Mouse (Mus musculus): ENCODE measurements around the gene Aldh5a1. TPM values are rescaled to one million over a fixed set of nuclear protein-coding genes. Genes with fewer than 3 reads are reported as not detected.

Aldh5a1 gene
- total and polyA plus RNA-seq, 3 experiments, result 9.6 to 28.7 (median 26.7) TPM

DNA sequence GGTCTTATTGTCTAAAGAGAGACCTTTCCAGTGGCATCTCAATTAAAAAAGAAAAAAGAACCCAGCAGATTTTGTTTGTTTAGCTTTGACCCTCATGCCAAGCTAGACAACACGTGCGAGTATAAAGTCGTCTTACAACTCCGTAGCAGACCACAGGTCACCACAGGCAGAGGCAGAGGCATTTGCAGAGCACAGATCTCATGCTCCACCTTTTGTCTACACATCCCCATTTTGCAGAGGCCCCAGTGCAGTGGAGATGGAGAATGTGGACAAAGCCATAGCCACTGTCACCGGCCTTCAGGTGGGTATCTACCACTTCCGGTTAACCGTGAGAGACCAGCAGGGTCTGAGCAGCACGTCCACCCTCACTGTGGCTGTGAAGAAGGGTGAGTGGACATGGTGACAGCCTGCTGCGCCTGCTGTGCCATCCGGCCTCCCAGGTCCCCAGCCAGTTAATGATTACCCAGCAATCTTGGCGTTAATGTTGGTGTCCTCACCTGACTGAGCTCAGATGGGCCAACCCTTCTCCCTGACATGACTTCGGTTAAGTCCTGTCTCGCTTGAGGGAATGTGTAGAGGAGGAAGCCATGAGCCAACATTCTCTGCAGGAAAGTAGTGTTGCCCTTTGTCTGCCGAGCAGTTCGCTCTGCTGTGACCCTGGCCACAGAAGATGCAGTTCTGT, 58.0 kb downstream of the Aldh5a1 start:
- Histone ChIP-seq H3K4me3 (no peak overlapping the region), H3K4me1 (ENCODE audit: control insufficient read depth, insufficient read depth, low read length) (no peaks in the 10 kb centered on the region), H3K27ac (no peak overlapping the region), H3K36me3 (ENCODE audit: control insufficient read depth, insufficient read depth, low read length) (no peaks in the 10 kb centered on the region), H3K79me2 (replicated peaks; ENCODE audit: control insufficient read depth, insufficient read depth, low read length) (no peaks in the 10 kb centered on the region), H3K27me3 (ENCODE audit: control insufficient read depth, insufficient read depth, low read length) (no peaks in the 10 kb centered on the region), H3K9ac (ENCODE audit: low read depth, low read length) (no peak overlapping the region)
- no peak for TF ChIP-seq CTCF (IDR thresholded peaks at IDR 0.05)
- no peak for TF ChIP-seq POLR2A (IDR thresholded peaks at IDR 0.05; ENCODE audit: insufficient read depth, low read depth, low read length)
- TF ChIP-seq EP300 (IDR thresholded peaks at IDR 0.05; ENCODE audit: insufficient read depth, low read depth, low read length), result no peak
- 86% methylated on average over 15 of the region's 15 CpGs for WGBS
- no peak for DNase-seq
- intact Hi-C loops (cut with DNase I), result loop anchor here (5.0 kb wide), 1 partner anchor 43 kb away; no protein-coding TSS in a partner anchor

DNA sequence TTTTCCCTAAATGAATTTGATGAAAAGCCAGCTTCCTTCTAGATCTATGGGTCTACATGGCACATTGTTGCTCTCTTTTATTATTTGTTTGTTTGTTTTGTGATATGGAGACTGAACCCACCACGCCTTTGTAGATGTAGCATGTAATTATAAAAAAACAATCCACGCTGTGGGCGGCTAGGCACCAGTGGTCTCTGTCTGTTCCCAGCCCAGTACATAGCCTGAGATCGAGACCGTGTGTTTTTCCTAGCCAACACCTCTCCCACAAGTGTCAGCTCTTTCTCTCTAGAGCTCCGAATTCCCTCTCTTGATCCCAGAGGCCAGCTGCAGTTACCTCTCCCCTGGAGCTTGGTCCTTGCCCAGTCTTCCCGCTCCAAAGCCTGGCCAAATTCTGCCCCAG, 69.2 kb downstream of the Aldh5a1 start:
- H3K4me1 ChIP-seq (ENCODE audit: control insufficient read depth, insufficient read depth, low read length), result no peaks in the 10 kb centered on the region
- no peak overlapping the region for H3K4me3 ChIP-seq
- no peak for DNase-seq
- 86% methylated on average over 7 of the region's 7 CpGs for WGBS
- H3K27me3 ChIP-seq (ENCODE audit: control insufficient read depth, insufficient read depth, low read length), result no peaks in the 10 kb centered on the region
- H3K79me2 ChIP-seq (replicated peaks; ENCODE audit: control insufficient read depth, insufficient read depth, low read length), result no peaks in the 10 kb centered on the region
- H3K36me3 ChIP-seq (ENCODE audit: control insufficient read depth, insufficient read depth, low read length), result no peaks in the 10 kb centered on the region
- H3K27ac ChIP-seq, result no peak overlapping the region
- H3K9ac ChIP-seq (ENCODE audit: low read depth, low read length), result no peak overlapping the region
- TF ChIP-seq EP300 (IDR thresholded peaks at IDR 0.05; ENCODE audit: insufficient read depth, low read depth, low read length) (no peak), POLR2A (IDR thresholded peaks at IDR 0.05; ENCODE audit: insufficient read depth, low read depth, low read length) (no peak), CTCF (IDR thresholded peaks at IDR 0.05) (no peak)
- intact Hi-C loops (cut with DNase I), result no loop called here

DNA sequence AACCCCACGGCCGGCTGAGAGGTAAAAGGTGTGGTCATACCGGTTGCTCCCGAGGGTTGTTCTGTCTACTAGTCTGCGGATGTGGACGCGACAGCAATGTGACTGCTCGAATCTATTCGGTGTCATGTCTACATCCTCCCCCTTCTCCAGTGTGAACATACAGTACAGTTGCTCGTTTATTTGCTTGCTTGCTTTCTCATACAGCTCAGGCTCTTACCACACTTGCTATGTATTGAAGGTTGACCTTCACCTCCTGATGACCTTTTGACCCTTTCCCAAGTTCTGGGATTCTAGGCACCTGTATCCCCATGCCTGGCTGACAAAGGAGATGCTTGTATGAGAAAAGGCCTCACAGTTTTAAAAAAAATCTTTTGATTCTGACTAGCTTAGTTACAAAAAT, 69.7 kb downstream of the Aldh5a1 start:
- no peak overlapping the region for H3K9ac ChIP-seq (ENCODE audit: low read depth, low read length)
- 88% methylated on average over 10 of the region's 10 CpGs for WGBS
- no peaks in the 10 kb centered on the region for H3K4me1 ChIP-seq (ENCODE audit: control insufficient read depth, insufficient read depth, low read length)
- intact Hi-C loops (cut with DNase I), result no loop called here
- DNase-seq, result no peak
- no peaks in the 10 kb centered on the region for H3K27me3 ChIP-seq (ENCODE audit: control insufficient read depth, insufficient read depth, low read length)
- no peaks in the 10 kb centered on the region for H3K36me3 ChIP-seq (ENCODE audit: control insufficient read depth, insufficient read depth, low read length)
- no peak for TF ChIP-seq EP300 (IDR thresholded peaks at IDR 0.05; ENCODE audit: insufficient read depth, low read depth, low read length)
- TF ChIP-seq CTCF (IDR thresholded peaks at IDR 0.05), result no peak
- TF ChIP-seq POLR2A (IDR thresholded peaks at IDR 0.05; ENCODE audit: insufficient read depth, low read depth, low read length), result no peak
- no peak overlapping the region for H3K4me3 ChIP-seq
- no peaks in the 10 kb centered on the region for H3K79me2 ChIP-seq (replicated peaks; ENCODE audit: control insufficient read depth, insufficient read depth, low read length)
- H3K27ac ChIP-seq, result no peak overlapping the region

DNA sequence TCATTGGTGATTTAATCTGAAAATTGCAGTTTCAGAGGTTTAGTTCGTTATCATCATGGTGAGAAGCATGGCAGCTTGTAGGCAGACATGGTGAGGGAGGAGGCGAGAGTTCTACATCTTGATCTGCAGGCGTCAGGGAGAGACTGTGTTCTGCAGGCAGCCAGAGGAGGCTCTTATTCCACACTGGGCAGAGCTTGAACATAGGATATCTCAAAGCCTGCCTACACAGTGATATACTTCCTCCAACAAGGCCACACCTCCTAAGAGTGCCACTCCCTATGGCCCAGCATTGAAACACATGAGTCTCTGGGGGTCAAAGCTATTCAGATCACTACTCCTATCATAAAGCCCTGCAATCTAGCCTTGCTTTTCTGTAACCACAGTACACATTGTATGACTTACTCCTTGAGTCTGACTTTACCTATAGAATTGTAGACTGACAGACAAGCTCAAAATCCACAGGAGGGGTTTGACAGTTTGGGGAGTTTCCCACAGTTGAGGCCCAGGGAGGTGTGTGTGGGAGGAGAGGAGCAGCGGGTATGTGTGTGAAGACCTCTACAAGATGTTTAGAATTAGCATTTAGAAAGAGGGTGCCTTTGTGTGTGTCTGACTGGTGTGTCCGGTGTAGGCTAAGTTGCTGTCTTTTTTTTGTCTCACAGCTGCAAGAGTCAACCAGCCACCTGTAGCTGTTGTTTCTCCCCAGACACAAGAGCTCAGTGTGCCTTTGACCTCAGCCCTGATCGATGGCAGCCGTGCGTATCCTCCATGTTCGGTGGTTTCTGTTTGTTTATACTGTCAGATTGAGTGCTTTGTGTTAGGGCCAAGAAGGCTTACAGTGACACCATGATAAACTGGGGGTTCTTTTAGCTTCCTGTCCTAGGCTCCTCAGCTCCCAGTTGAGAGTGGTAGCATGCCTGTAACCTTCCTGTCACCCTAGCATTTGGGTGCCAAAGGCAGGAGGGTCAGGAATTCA, 70.7 kb downstream of the Aldh5a1 start:
- no peak for DNase-seq
- Histone ChIP-seq H3K27me3 (ENCODE audit: control insufficient read depth, insufficient read depth, low read length) (no peaks in the 10 kb centered on the region), H3K79me2 (replicated peaks; ENCODE audit: control insufficient read depth, insufficient read depth, low read length) (no peaks in the 10 kb centered on the region)

DNA sequence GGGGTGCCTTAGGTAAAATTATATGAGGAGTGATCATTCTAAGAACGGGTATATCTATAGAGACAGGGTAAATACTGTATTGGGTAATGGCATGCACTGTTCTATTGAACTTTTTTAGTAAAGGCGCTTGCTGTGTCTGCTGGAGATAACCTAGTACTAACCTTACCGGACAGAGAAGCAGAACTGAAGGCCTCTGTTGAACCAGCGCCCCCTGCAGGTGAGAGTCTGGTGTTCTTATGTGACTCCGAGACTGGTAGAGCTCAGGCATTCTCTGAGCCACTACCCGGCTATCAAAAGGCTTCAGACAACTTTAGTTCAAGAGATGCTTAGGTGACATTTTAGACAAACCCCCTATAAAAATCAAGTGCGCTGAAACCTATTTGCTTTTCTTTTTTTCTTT, 74.9 kb downstream of the Aldh5a1 start:
- Histone ChIP-seq H3K36me3 (ENCODE audit: control insufficient read depth, insufficient read depth, low read length) (no peaks in the 10 kb centered on the region), H3K4me3 (no peak overlapping the region), H3K27ac (no peak overlapping the region), H3K9ac (ENCODE audit: low read depth, low read length) (no peak overlapping the region), H3K4me1 (ENCODE audit: control insufficient read depth, insufficient read depth, low read length) (no peaks in the 10 kb centered on the region), H3K27me3 (ENCODE audit: control insufficient read depth, insufficient read depth, low read length) (no peaks in the 10 kb centered on the region), H3K79me2 (replicated peaks; ENCODE audit: control insufficient read depth, insufficient read depth, low read length) (no peaks in the 10 kb centered on the region)
- intact Hi-C loops (cut with DNase I), result no loop called here
- TF ChIP-seq CTCF (IDR thresholded peaks at IDR 0.05), result peak; percentile 68
- no peak for TF ChIP-seq EP300 (IDR thresholded peaks at IDR 0.05; ENCODE audit: insufficient read depth, low read depth, low read length)
- peak; percentile 39 to 56 for DNase-seq
- WGBS, result 59% methylated on average over 7 of the region's 7 CpGs

More for the DNA sequence above, 70.7 kb downstream of the Aldh5a1 start:
- intact Hi-C loops (cut with DNase I), result no loop called here
- TF ChIP-seq CTCF (IDR thresholded peaks at IDR 0.05) (no peak), EP300 (IDR thresholded peaks at IDR 0.05; ENCODE audit: insufficient read depth, low read depth, low read length) (no peak), POLR2A (IDR thresholded peaks at IDR 0.05; ENCODE audit: insufficient read depth, low read depth, low read length) (no peak)
- Histone ChIP-seq H3K9ac (ENCODE audit: low read depth, low read length) (no peak overlapping the region), H3K36me3 (ENCODE audit: control insufficient read depth, insufficient read depth, low read length) (no peaks in the 10 kb centered on the region), H3K4me3 (no peak overlapping the region), H3K4me1 (ENCODE audit: control insufficient read depth, insufficient read depth, low read length) (no peaks in the 10 kb centered on the region), H3K27ac (no peak overlapping the region)
- WGBS, result 63% methylated on average over 9 of the region's 9 CpGs

DNA sequence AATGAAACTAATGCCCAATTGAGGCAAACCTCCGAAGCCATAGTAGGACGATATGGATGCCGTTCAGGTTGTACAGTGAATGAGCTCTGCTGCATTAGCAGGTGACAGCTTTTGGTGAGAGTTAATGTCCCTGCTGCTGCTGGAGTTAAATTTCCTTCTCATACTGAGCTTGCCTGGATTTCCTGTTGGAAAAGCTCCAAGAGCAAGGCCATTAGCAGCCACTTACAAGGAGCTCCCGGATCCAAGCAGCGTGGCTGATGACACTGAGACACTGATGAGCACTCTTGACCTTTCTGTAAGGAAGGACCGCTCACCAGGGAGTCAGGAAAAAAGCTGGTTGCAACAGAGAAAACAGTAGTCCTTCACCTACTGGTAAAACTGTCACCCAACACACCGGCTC, 75.4 kb downstream of the Aldh5a1 start:
- intact Hi-C loops (cut with DNase I), result no loop called here
- no peak for TF ChIP-seq CTCF (IDR thresholded peaks at IDR 0.05)
- no peak for TF ChIP-seq EP300 (IDR thresholded peaks at IDR 0.05; ENCODE audit: insufficient read depth, low read depth, low read length)
- TF ChIP-seq POLR2A (IDR thresholded peaks at IDR 0.05; ENCODE audit: insufficient read depth, low read depth, low read length), result no peak
- H3K4me3 ChIP-seq, result no peak overlapping the region
- H3K27me3 ChIP-seq (ENCODE audit: control insufficient read depth, insufficient read depth, low read length), result no peaks in the 10 kb centered on the region
- 49% methylated on average over 7 of the region's 7 CpGs for WGBS
- no peaks in the 10 kb centered on the region for H3K36me3 ChIP-seq (ENCODE audit: control insufficient read depth, insufficient read depth, low read length)
- no peaks in the 10 kb centered on the region; the same call in 1 of the 2 replicates for H3K4me1 ChIP-seq (ENCODE audit: control insufficient read depth, insufficient read depth, low read length)
- no peak overlapping the region for H3K27ac ChIP-seq
- no peak for DNase-seq
- no peaks in the 10 kb centered on the region for H3K79me2 ChIP-seq (replicated peaks; ENCODE audit: control insufficient read depth, insufficient read depth, low read length)
- H3K9ac ChIP-seq (ENCODE audit: low read depth, low read length), result no peak overlapping the region
